Mouse (Mus musculus) lung, adult 2 months (tissue): ENCODE results near the gene Cd2ap. TPM values are rescaled to one million over a fixed set of nuclear protein-coding genes. Genes with fewer than 3 reads are reported as not detected.

ENCODE experiments used
- DNase-seq: peaks from one replicate; pipeline ENCODE4 v3.0.0; 2022
- H3K4me1 ChIP-seq: fragments of 200-500 bp; 2 replicates; pipeline ENCODE4 v1.6.1; 2011; ENCODE audit warnings: low read length; ENCODE audit not compliant: control insufficient read depth, insufficient read depth
- H3K4me3 ChIP-seq: fragments of 200-500 bp; replicated peaks from 2 replicates; pipeline ENCODE3; 2011; ENCODE audit warnings: low read depth, mild to moderate bottlenecking, control low read depth, low read length; ENCODE audit errors: extremely low read depth
- CTCF ChIP-seq: fragments of 200-500 bp; IDR thresholded peaks from 2 replicates; pipeline ENCODE4 v1.5.1; 2011; ENCODE audit warnings: mild to moderate bottlenecking, low read length, control low read depth; ENCODE audit not compliant: insufficient read depth
- POLR2A ChIP-seq: fragments of 200-500 bp; IDR thresholded peaks from 2 replicates; pipeline ENCODE4 v1.6.1; 2011; ENCODE audit warnings: low read depth, mild to moderate bottlenecking, control low read depth, low read length, borderline replicate concordance; ENCODE audit errors: extremely low read depth
- WGBS: fragments of 180-500 bp; shearing (Covaris S2); methylation state at CpG from one replicate; pipeline ENCODE4 v1.1.7; 2018; 5-methylcytosine and 5-hydroxymethylcytosine counted together
- polyA plus RNA-seq: library from polyadenylated mRNA; depleted of rRNA; stranded (reverse); fragments of >200 nt; gene quantifications from 2 replicates; pipeline ENCODE4 v1.2.3, GENCODE M21; 2012; rRNA removed

Cd2ap gene
- polyA plus RNA-seq, 1 experiment: 13.9 TPM

GRCm38 (mm10) chr17:42789723-42790122, 86.7 kb downstream of the Cd2ap start:
- TF ChIP-seq POLR2A: no peak
- no peak for TF ChIP-seq CTCF
- Histone ChIP-seq H3K4me3 (no peak overlapping the region), H3K4me1 (no peaks in the 10 kb centered on the region; the same call in 1 of the 2 replicates)
- 72% methylated on average over 2 of the region's 2 CpGs for WGBS
- no peak for DNase-seq

- no peak for DNase-seq
- 70% methylated on average over 5 of the region's 5 CpGs for WGBS
- TF ChIP-seq POLR2A: no peak
- TF ChIP-seq CTCF: no peak
- Histone ChIP-seq H3K4me1 (no peaks in the 10 kb centered on the region; the same call in 1 of the 2 replicates), H3K4me3 (no peak overlapping the region)
Observed at GRCm38 (mm10) chr17:42788686-42789453, 87.6 kb downstream of the Cd2ap start.

- peak; percentile 60 for DNase-seq
- 51% methylated on average over 7 of the region's 7 CpGs for WGBS
Observed at GRCm38 (mm10) chr17:42782156-42782757, 94.2 kb downstream of the Cd2ap start.

GRCm38 (mm10) chr17:42753791-42754190, 122.7 kb downstream of the Cd2ap start:
- 28% methylated on average over 2 of the region's 2 CpGs for WGBS
- no peak for DNase-seq
- Histone ChIP-seq H3K4me1 (peaks cover 5% of the 10 kb centered on the region; the same call in 1 of the 2 replicates), H3K4me3 (no peak overlapping the region)
- TF ChIP-seq CTCF (no peak), POLR2A (no peak)

More at GRCm38 (mm10) chr17:42782156-42782757, 94.2 kb downstream of the Cd2ap start:
- no peaks in the 10 kb centered on the region for H3K4me1 ChIP-seq
- no peak for TF ChIP-seq POLR2A
- peak; percentile 64 for TF ChIP-seq CTCF
- no peak overlapping the region for H3K4me3 ChIP-seq

GRCm38 (mm10) chr17:42752173-42752572, 124.3 kb downstream of the Cd2ap start:
- Histone ChIP-seq H3K4me3 (no peak overlapping the region), H3K4me1 (peaks cover 5% of the 10 kb centered on the region; the same call in 1 of the 2 replicates)
- whole genome bisulfite sequencing: 56% methylated on average over 2 of the region's 2 CpGs
- TF ChIP-seq CTCF: no peak
- no peak for TF ChIP-seq POLR2A
- peak; percentile 54 for DNase-seq

GRCm38 (mm10) chr17:42745657-42746420, 130.6 kb downstream of the Cd2ap start:
- Histone ChIP-seq H3K4me1 (no peaks in the 10 kb centered on the region; the same call in 1 of the 2 replicates), H3K4me3 (no peak overlapping the region)
- 67% methylated on average over 6 of the region's 6 CpGs for WGBS
- no peak for DNase-seq
- TF ChIP-seq POLR2A (no peak), CTCF (no peak)

Other genes starting within 250 kb of the Cd2ap start
- gene Adgrf4, start 184.4 kb downstream of the Cd2ap start, polyA plus RNA-seq: 0.09 and 1.0 TPM in 2 replicates
- gene Adgrf2, start 134.5 kb downstream of the Cd2ap start, polyA plus RNA-seq: 0.22 and 1.4 TPM in 2 replicates
- gene Tnfrsf21, start 139.9 kb upstream of the Cd2ap start, polyA plus RNA-seq: 29.5 and 29.7 TPM in 2 replicates